Mouse (Mus musculus): ENCODE measurements around the gene Atrnl1. TPM values are rescaled to one million over a fixed set of nuclear protein-coding genes. Genes with fewer than 3 reads are reported as not detected.

The Atrnl1 gene
- polyA plus RNA-seq, 1 experiment, result 12.3 TPM

GRCm38 (mm10) chr19:58068958-58069357 is 458.1 kb downstream of the Atrnl1 start:
- Histone ChIP-seq H3K9ac (ENCODE audit: low read depth, poor library complexity, severe bottlenecking) (no peak overlapping the region), H3K9me3 (replicated peaks; ENCODE audit: control insufficient read depth, insufficient read depth, low read length, poor library complexity, severe bottlenecking) (no peaks in the 10 kb centered on the region), H3K27me3 (ENCODE audit: control insufficient read depth, insufficient read depth, low read length, poor library complexity, severe bottlenecking) (no peaks in the 10 kb centered on the region), H3K4me1 (ENCODE audit: control insufficient read depth, insufficient read depth, low read length) (no peaks in the 10 kb centered on the region), H3K4me3 (ENCODE audit: low read depth, low read length) (no peak overlapping the region), H3K36me3 (ENCODE audit: control insufficient read depth, insufficient read depth, low read length, poor library complexity, severe bottlenecking) (no peaks in the 10 kb centered on the region), H3K27ac (ENCODE audit: insufficient read depth, low read length) (no peak overlapping the region)
- TF ChIP-seq EP300 (IDR thresholded peaks at IDR 0.05; ENCODE audit: insufficient read depth, low read depth, low read length), result no peak

- TF ChIP-seq POLR2A (IDR thresholded peaks at IDR 0.05; ENCODE audit: insufficient read depth, low read length) (no peak), CTCF (IDR thresholded peaks at IDR 0.05; ENCODE audit: low read depth, low read length) (no peak), EP300 (IDR thresholded peaks at IDR 0.05; ENCODE audit: insufficient read depth, low read depth, low read length) (no peak)
- H3K4me3 ChIP-seq (ENCODE audit: low read depth, low read length), result no peak overlapping the region
These were observed 461.6 kb downstream of the Atrnl1 start for GRCm38 (mm10) chr19:58072404-58072803.

GRCm38 (mm10) chr19:58072846-58073245 is 462.0 kb downstream of the Atrnl1 start:
- H3K4me3 ChIP-seq (ENCODE audit: low read depth, low read length), result no peak overlapping the region
- TF ChIP-seq POLR2A (IDR thresholded peaks at IDR 0.05; ENCODE audit: insufficient read depth, low read length) (no peak), CTCF (IDR thresholded peaks at IDR 0.05; ENCODE audit: low read depth, low read length) (no peak), EP300 (IDR thresholded peaks at IDR 0.05; ENCODE audit: insufficient read depth, low read depth, low read length) (no peak)
- no peaks in the 10 kb centered on the region for H3K9me3 ChIP-seq (replicated peaks; ENCODE audit: control insufficient read depth, insufficient read depth, low read length, poor library complexity, severe bottlenecking)

More at GRCm38 (mm10) chr19:58072404-58072803, 461.6 kb downstream of the Atrnl1 start:
- H3K27me3 ChIP-seq (ENCODE audit: control insufficient read depth, insufficient read depth, low read length, poor library complexity, severe bottlenecking), result no peaks in the 10 kb centered on the region
- H3K27ac ChIP-seq (ENCODE audit: insufficient read depth, low read length), result no peak overlapping the region
- no peaks in the 10 kb centered on the region for H3K36me3 ChIP-seq (ENCODE audit: control insufficient read depth, insufficient read depth, low read length, poor library complexity, severe bottlenecking)
- H3K4me1 ChIP-seq (ENCODE audit: control insufficient read depth, insufficient read depth, low read length), result no peaks in the 10 kb centered on the region
- H3K9ac ChIP-seq (ENCODE audit: low read depth, poor library complexity, severe bottlenecking), result no peak overlapping the region
- no peaks in the 10 kb centered on the region for H3K9me3 ChIP-seq (replicated peaks; ENCODE audit: control insufficient read depth, insufficient read depth, low read length, poor library complexity, severe bottlenecking)

GRCm38 (mm10) chr19:58075252-58075651 is 464.4 kb downstream of the Atrnl1 start:
- H3K9me3 ChIP-seq (replicated peaks; ENCODE audit: control insufficient read depth, insufficient read depth, low read length, poor library complexity, severe bottlenecking), result no peaks in the 10 kb centered on the region
- H3K27ac ChIP-seq (ENCODE audit: insufficient read depth, low read length), result no peak overlapping the region
- H3K27me3 ChIP-seq (ENCODE audit: control insufficient read depth, insufficient read depth, low read length, poor library complexity, severe bottlenecking), result no peaks in the 10 kb centered on the region
- no peak overlapping the region for H3K4me3 ChIP-seq (ENCODE audit: low read depth, low read length)
- no peaks in the 10 kb centered on the region for H3K36me3 ChIP-seq (ENCODE audit: control insufficient read depth, insufficient read depth, low read length, poor library complexity, severe bottlenecking)
- H3K9ac ChIP-seq (ENCODE audit: low read depth, poor library complexity, severe bottlenecking), result no peak overlapping the region
- TF ChIP-seq CTCF (IDR thresholded peaks at IDR 0.05; ENCODE audit: low read depth, low read length), result no peak
- no peak for TF ChIP-seq POLR2A (IDR thresholded peaks at IDR 0.05; ENCODE audit: insufficient read depth, low read length)
- TF ChIP-seq EP300 (IDR thresholded peaks at IDR 0.05; ENCODE audit: insufficient read depth, low read depth, low read length), result no peak
- no peaks in the 10 kb centered on the region for H3K4me1 ChIP-seq (ENCODE audit: control insufficient read depth, insufficient read depth, low read length)

More at GRCm38 (mm10) chr19:58072846-58073245, 462.0 kb downstream of the Atrnl1 start:
- no peaks in the 10 kb centered on the region for H3K27me3 ChIP-seq (ENCODE audit: control insufficient read depth, insufficient read depth, low read length, poor library complexity, severe bottlenecking)
- H3K27ac ChIP-seq (ENCODE audit: insufficient read depth, low read length), result no peak overlapping the region
- H3K9ac ChIP-seq (ENCODE audit: low read depth, poor library complexity, severe bottlenecking), result no peak overlapping the region
- no peaks in the 10 kb centered on the region for H3K36me3 ChIP-seq (ENCODE audit: control insufficient read depth, insufficient read depth, low read length, poor library complexity, severe bottlenecking)
- no peaks in the 10 kb centered on the region for H3K4me1 ChIP-seq (ENCODE audit: control insufficient read depth, insufficient read depth, low read length)

- TF ChIP-seq EP300 (IDR thresholded peaks at IDR 0.05; ENCODE audit: insufficient read depth, low read depth, low read length), result no peak
- TF ChIP-seq CTCF (IDR thresholded peaks at IDR 0.05; ENCODE audit: low read depth, low read length), result no peak
- Histone ChIP-seq H3K27me3 (ENCODE audit: control insufficient read depth, insufficient read depth, low read length, poor library complexity, severe bottlenecking) (no peaks in the 10 kb centered on the region), H3K9ac (ENCODE audit: low read depth, poor library complexity, severe bottlenecking) (no peak overlapping the region), H3K9me3 (replicated peaks; ENCODE audit: control insufficient read depth, insufficient read depth, low read length, poor library complexity, severe bottlenecking) (no peaks in the 10 kb centered on the region), H3K36me3 (ENCODE audit: control insufficient read depth, insufficient read depth, low read length, poor library complexity, severe bottlenecking) (no peaks in the 10 kb centered on the region), H3K4me3 (ENCODE audit: low read depth, low read length) (no peak overlapping the region), H3K4me1 (ENCODE audit: control insufficient read depth, insufficient read depth, low read length) (no peaks in the 10 kb centered on the region), H3K27ac (ENCODE audit: insufficient read depth, low read length) (no peak overlapping the region)
These were observed 466.1 kb downstream of the Atrnl1 start for GRCm38 (mm10) chr19:58076961-58077371.

DNA sequence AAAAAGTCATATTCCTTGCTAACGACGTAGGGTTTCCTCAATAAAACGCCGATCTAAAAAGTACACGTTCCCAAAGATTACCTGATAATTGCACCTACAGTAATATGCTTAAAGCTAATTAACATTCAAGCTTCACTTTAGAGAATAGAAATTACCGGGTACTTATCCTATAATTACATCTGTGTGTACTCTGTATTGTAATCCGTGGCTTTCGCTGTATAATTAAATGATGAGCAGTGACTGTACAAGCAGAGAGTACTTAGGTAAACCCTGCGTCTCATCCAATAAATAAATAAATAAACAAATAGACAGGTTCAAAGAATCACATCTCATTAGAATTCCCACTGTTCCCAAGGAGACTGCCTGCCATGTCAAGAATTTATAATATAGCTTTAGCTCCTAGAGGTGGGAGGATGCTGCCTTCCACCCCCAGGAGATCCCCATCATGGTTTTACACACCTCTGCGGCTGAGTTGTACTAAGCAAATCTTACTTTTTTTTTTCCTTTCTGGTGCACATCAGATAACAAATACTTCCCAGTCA is 466.8 kb downstream of the Atrnl1 start:
- Histone ChIP-seq H3K9ac (ENCODE audit: low read depth, poor library complexity, severe bottlenecking) (no peak overlapping the region), H3K4me3 (ENCODE audit: low read depth, low read length) (no peak overlapping the region), H3K36me3 (ENCODE audit: control insufficient read depth, insufficient read depth, low read length, poor library complexity, severe bottlenecking) (no peaks in the 10 kb centered on the region), H3K27ac (ENCODE audit: insufficient read depth, low read length) (no peak overlapping the region), H3K27me3 (ENCODE audit: control insufficient read depth, insufficient read depth, low read length, poor library complexity, severe bottlenecking) (no peaks in the 10 kb centered on the region), H3K9me3 (replicated peaks; ENCODE audit: control insufficient read depth, insufficient read depth, low read length, poor library complexity, severe bottlenecking) (no peaks in the 10 kb centered on the region), H3K4me1 (ENCODE audit: control insufficient read depth, insufficient read depth, low read length) (no peaks in the 10 kb centered on the region)
- no peak for TF ChIP-seq POLR2A (IDR thresholded peaks at IDR 0.05; ENCODE audit: insufficient read depth, low read length)
